Mouse (Mus musculus): ENCODE data around the gene Brpf3. TPM values are rescaled to one million over a fixed set of nuclear protein-coding genes. Genes with fewer than 3 reads are reported as not detected.

Gene Brpf3
- polyA plus RNA-seq, 1 experiment from 2014 or later, result 9.0 TPM

GRCm38 (mm10) chr17:28781290-28782045 is 19.4 kb upstream of the Brpf3 start:
- H3K9me3 ChIP-seq (ENCODE audit: control insufficient read depth, low read length), result no peaks in the 10 kb centered on the region
- no peak for ATAC-seq (ENCODE audit: insufficient read depth, low FRiP score, low TSS enrichment)

GRCm38 (mm10) chr17:28785036-28785435 is 15.9 kb upstream of the Brpf3 start:
- H3K27ac ChIP-seq (ENCODE audit: low read depth, low read length), result no peak overlapping the region
- H3K4me3 ChIP-seq (ENCODE audit: low read depth, low read length), result no peak overlapping the region
- 76% methylated on average over 3 of the region's 3 CpGs for WGBS
- no peaks in the 10 kb centered on the region for H3K27me3 ChIP-seq (ENCODE audit: control insufficient read depth, insufficient read depth, low read length)
- H3K9ac ChIP-seq (ENCODE audit: low read length), result no peak overlapping the region
- no peaks in the 10 kb centered on the region for H3K9me3 ChIP-seq (ENCODE audit: control insufficient read depth, low read length)
- no peaks in the 10 kb centered on the region for H3K4me1 ChIP-seq (ENCODE audit: control insufficient read depth, insufficient read depth, low read length)
- ATAC-seq (ENCODE audit: insufficient read depth, low FRiP score, low TSS enrichment) (no peak), DNase-seq (ENCODE audit: low spot score) (no peak)
- no peak overlapping the region for H3K4me2 ChIP-seq (ENCODE audit: low read depth)
- H3K36me3 ChIP-seq (ENCODE audit: control insufficient read depth, insufficient read depth, low read length), result no peaks in the 10 kb centered on the region

More at GRCm38 (mm10) chr17:28781290-28782045, 19.4 kb upstream of the Brpf3 start:
- no peak for DNase-seq (ENCODE audit: low spot score)
- no peak overlapping the region for H3K27ac ChIP-seq (ENCODE audit: low read depth, low read length)
- no peak overlapping the region for H3K9ac ChIP-seq (ENCODE audit: low read length)
- H3K4me3 ChIP-seq (ENCODE audit: low read depth, low read length), result no peak overlapping the region
- no peaks in the 10 kb centered on the region for H3K4me1 ChIP-seq (ENCODE audit: control insufficient read depth, insufficient read depth, low read length)
- H3K27me3 ChIP-seq (ENCODE audit: control insufficient read depth, insufficient read depth, low read length), result no peaks in the 10 kb centered on the region
- H3K4me2 ChIP-seq (ENCODE audit: low read depth), result no peak overlapping the region
- WGBS, result 63% methylated on average over 9 of the region's 9 CpGs
- no peaks in the 10 kb centered on the region for H3K36me3 ChIP-seq (ENCODE audit: control insufficient read depth, insufficient read depth, low read length)

- no peak overlapping the region for H3K4me2 ChIP-seq (ENCODE audit: low read depth)
- DNase-seq (ENCODE audit: low spot score), result no peak
- H3K9me3 ChIP-seq (ENCODE audit: control insufficient read depth, low read length), result no peaks in the 10 kb centered on the region
- no peaks in the 10 kb centered on the region for H3K4me1 ChIP-seq (ENCODE audit: control insufficient read depth, insufficient read depth, low read length)
- ATAC-seq (ENCODE audit: insufficient read depth, low FRiP score, low TSS enrichment), result no peak
- no peak overlapping the region for H3K27ac ChIP-seq (ENCODE audit: low read depth, low read length)
- H3K27me3 ChIP-seq (ENCODE audit: control insufficient read depth, insufficient read depth, low read length), result no peaks in the 10 kb centered on the region
- no peaks in the 10 kb centered on the region for H3K36me3 ChIP-seq (ENCODE audit: control insufficient read depth, insufficient read depth, low read length)
- H3K9ac ChIP-seq (ENCODE audit: low read length), result no peak overlapping the region
- WGBS, result 91% methylated on average over 12 of the region's 12 CpGs
- no peak overlapping the region for H3K4me3 ChIP-seq (ENCODE audit: low read depth, low read length)
Measured at GRCm38 (mm10) chr17:28787507-28787906, 13.4 kb upstream of the Brpf3 start.

- H3K9ac ChIP-seq (ENCODE audit: low read length), result no peak overlapping the region
- WGBS, result 92% methylated on average over 4 of the region's 4 CpGs
- no peak for ATAC-seq (ENCODE audit: insufficient read depth, low FRiP score, low TSS enrichment)
- H3K4me1 ChIP-seq (ENCODE audit: control insufficient read depth, insufficient read depth, low read length), result peaks cover 2% of the 10 kb centered on the region; the same call in 1 of the 2 replicates
- H3K36me3 ChIP-seq (ENCODE audit: control insufficient read depth, insufficient read depth, low read length), result no peaks in the 10 kb centered on the region
- no peak overlapping the region for H3K4me3 ChIP-seq (ENCODE audit: low read depth, low read length)
- H3K27me3 ChIP-seq (ENCODE audit: control insufficient read depth, insufficient read depth, low read length), result no peaks in the 10 kb centered on the region
- no peak overlapping the region for H3K4me2 ChIP-seq (ENCODE audit: low read depth)
- H3K27ac ChIP-seq (ENCODE audit: low read depth, low read length), result no peak overlapping the region
- no peak for DNase-seq (ENCODE audit: low spot score)
- no peaks in the 10 kb centered on the region for H3K9me3 ChIP-seq (ENCODE audit: control insufficient read depth, low read length)
Measured at GRCm38 (mm10) chr17:28797031-28797430, 3.9 kb upstream of the Brpf3 start.

GRCm38 (mm10) chr17:28799291-28800160 is 1.4 kb upstream of the Brpf3 start:
- 13% methylated on average over 14 of the region's 14 CpGs for WGBS
- Histone ChIP-seq H3K4me3 (ENCODE audit: low read depth, low read length) (no peak overlapping the region), H3K4me1 (ENCODE audit: control insufficient read depth, insufficient read depth, low read length) (peaks cover 2% of the 10 kb centered on the region; the same call in 1 of the 2 replicates), H3K9ac (ENCODE audit: low read length) (no peak overlapping the region), H3K27ac (ENCODE audit: low read depth, low read length) (no peak overlapping the region), H3K4me2 (ENCODE audit: low read depth) (peak overlapping the region; percentile 72), H3K27me3 (ENCODE audit: control insufficient read depth, insufficient read depth, low read length) (no peaks in the 10 kb centered on the region), H3K36me3 (ENCODE audit: control insufficient read depth, insufficient read depth, low read length) (no peaks in the 10 kb centered on the region), H3K9me3 (ENCODE audit: control insufficient read depth, low read length) (no peaks in the 10 kb centered on the region)
- DNase-seq (ENCODE audit: low spot score) (no peak), ATAC-seq (ENCODE audit: insufficient read depth, low FRiP score, low TSS enrichment) (no peak)

- Histone ChIP-seq H3K9ac (ENCODE audit: low read length) (peak overlapping the region; percentile 99), H3K27ac (ENCODE audit: low read depth, low read length) (peak overlapping the region; percentile 99), H3K4me3 (ENCODE audit: low read depth, low read length) (peak overlapping the region; percentile 96), H3K27me3 (ENCODE audit: control insufficient read depth, insufficient read depth, low read length) (no peaks in the 10 kb centered on the region), H3K9me3 (ENCODE audit: control insufficient read depth, low read length) (no peaks in the 10 kb centered on the region), H3K4me1 (ENCODE audit: control insufficient read depth, insufficient read depth, low read length) (peaks cover 2% of the 10 kb centered on the region; the same call in 1 of the 2 replicates), H3K36me3 (ENCODE audit: control insufficient read depth, insufficient read depth, low read length) (no peaks in the 10 kb centered on the region), H3K4me2 (ENCODE audit: low read depth) (peak overlapping the region; percentile 72)
- ATAC-seq (ENCODE audit: insufficient read depth, low FRiP score, low TSS enrichment), result no peak; the same call in 1 of the 2 replicates
- under 1% methylated on average over 15 of the region's 15 CpGs for WGBS
- DNase-seq (ENCODE audit: low spot score), result no peak
Measured at GRCm38 (mm10) chr17:28800281-28800670, 614 bp upstream of the Brpf3 start.

- peak overlapping the region; percentile 72 for H3K4me2 ChIP-seq (ENCODE audit: low read depth)
- no peaks in the 10 kb centered on the region for H3K9me3 ChIP-seq (ENCODE audit: control insufficient read depth, low read length)
- H3K9ac ChIP-seq (ENCODE audit: low read length), result peak overlapping the region; percentile 99
- no peaks in the 10 kb centered on the region for H3K27me3 ChIP-seq (ENCODE audit: control insufficient read depth, insufficient read depth, low read length)
- H3K27ac ChIP-seq (ENCODE audit: low read depth, low read length), result peak overlapping the region; percentile 99
- peaks cover 2% of the 10 kb centered on the region; the same call in 1 of the 2 replicates for H3K4me1 ChIP-seq (ENCODE audit: control insufficient read depth, insufficient read depth, low read length)
- ATAC-seq (ENCODE audit: insufficient read depth, low FRiP score, low TSS enrichment) (peak; percentile 98), DNase-seq (ENCODE audit: low spot score) (peak; percentile 99)
- H3K36me3 ChIP-seq (ENCODE audit: control insufficient read depth, insufficient read depth, low read length), result peaks cover 4% of the 10 kb centered on the region
- peak overlapping the region; percentile 96 for H3K4me3 ChIP-seq (ENCODE audit: low read depth, low read length)
- under 1% methylated on average over 27 of the region's 42 CpGs for WGBS
Measured at GRCm38 (mm10) chr17:28801474-28802005, 650 bp downstream of the Brpf3 start.

GRCm38 (mm10) chr17:28802006-28802481 is 1.2 kb downstream of the Brpf3 start:
- Histone ChIP-seq H3K9me3 (ENCODE audit: control insufficient read depth, low read length) (no peaks in the 10 kb centered on the region), H3K27me3 (ENCODE audit: control insufficient read depth, insufficient read depth, low read length) (no peaks in the 10 kb centered on the region), H3K36me3 (ENCODE audit: control insufficient read depth, insufficient read depth, low read length) (peaks cover 9% of the 10 kb centered on the region), H3K4me3 (ENCODE audit: low read depth, low read length) (peak overlapping the region; percentile 96), H3K27ac (ENCODE audit: low read depth, low read length) (no peak overlapping the region), H3K4me2 (ENCODE audit: low read depth) (peak overlapping the region; percentile 66), H3K9ac (ENCODE audit: low read length) (peak overlapping the region; percentile 70), H3K4me1 (ENCODE audit: control insufficient read depth, insufficient read depth, low read length) (peaks cover 2% of the 10 kb centered on the region; the same call in 1 of the 2 replicates)
- ATAC-seq (ENCODE audit: insufficient read depth, low FRiP score, low TSS enrichment), result peak; percentile 15
- DNase-seq (ENCODE audit: low spot score), result peak; percentile 20
- 1% methylated on average over 18 of the region's 18 CpGs for WGBS
